Mouse (Mus musculus) hindbrain, embryonic 15.5 days (tissue): Measurements from ENCODE around the gene Slc5a2. TPM values are rescaled to one million over a fixed set of nuclear protein-coding genes. Genes with fewer than 3 reads are reported as not detected.

ENCODE experiments used
- ATAC-seq: fragments of 200-750 bp; cut with Nextera tagmentation; 2 replicates; pipeline ENCODE4 v1.8.0; 2017; ENCODE audit warnings: low read depth, moderate number of reproducible peaks, moderate TSS enrichment; ENCODE audit not compliant: low FRiP score
- H3K27ac ChIP-seq: fragments of 300-500 bp; sonication (generic); replicated peaks from 2 replicates; pipeline ENCODE4 v1.5.1; 2015; ENCODE audit warnings: mild to moderate bottlenecking, inconsistent platforms
- H3K27me3 ChIP-seq: fragments of 300-500 bp; sonication (generic); 2 replicates; pipeline ENCODE4 v1.6.1; 2015; ENCODE audit warnings: control low read depth, inconsistent platforms
- H3K36me3 ChIP-seq: fragments of 300-500 bp; sonication (generic); 2 replicates; pipeline ENCODE4 v1.6.1; 2015; ENCODE audit warnings: control low read depth, inconsistent platforms
- H3K4me1 ChIP-seq: fragments of 300-500 bp; sonication (generic); replicated peaks from 2 replicates; pipeline ENCODE4 v1.6.1; 2015; ENCODE audit warnings: control low read depth, inconsistent platforms
- H3K4me2 ChIP-seq: fragments of 300-500 bp; sonication (generic); 2 replicates; pipeline ENCODE4 v1.6.1; 2015; ENCODE audit warnings: moderate library complexity, mild to moderate bottlenecking, inconsistent platforms
- H3K4me3 ChIP-seq: fragments of 300-500 bp; sonication (generic); 2 replicates; pipeline ENCODE4 v1.5.1; 2015; ENCODE audit warnings: mild to moderate bottlenecking, inconsistent platforms
- H3K9ac ChIP-seq: fragments of 300-500 bp; sonication (generic); 2 replicates; pipeline ENCODE4 v1.6.1; 2015; ENCODE audit warnings: inconsistent platforms
- H3K9me3 ChIP-seq: fragments of 300-500 bp; sonication (generic); 2 replicates; pipeline ENCODE4 v1.6.1; 2016; ENCODE audit warnings: control low read depth, inconsistent platforms
- WGBS: fragments of 180-500 bp; shearing (Covaris S2); methylation state at CpG from one replicate; pipeline ENCODE4 v1.1.7; 2015; 5-methylcytosine and 5-hydroxymethylcytosine counted together
- polyA plus RNA-seq: library from polyadenylated mRNA; unstranded; fragments of >200 nt; fragmentation: Nextera tagmentation; extraction: Ambion mirVana; gene quantifications from 2 replicates; pipeline ENCODE4 v1.2.1, GENCODE M21; 2015

Gene Slc5a2
- polyA plus RNA-seq, 1 experiment from 2014 or later, result not detected

DNA sequence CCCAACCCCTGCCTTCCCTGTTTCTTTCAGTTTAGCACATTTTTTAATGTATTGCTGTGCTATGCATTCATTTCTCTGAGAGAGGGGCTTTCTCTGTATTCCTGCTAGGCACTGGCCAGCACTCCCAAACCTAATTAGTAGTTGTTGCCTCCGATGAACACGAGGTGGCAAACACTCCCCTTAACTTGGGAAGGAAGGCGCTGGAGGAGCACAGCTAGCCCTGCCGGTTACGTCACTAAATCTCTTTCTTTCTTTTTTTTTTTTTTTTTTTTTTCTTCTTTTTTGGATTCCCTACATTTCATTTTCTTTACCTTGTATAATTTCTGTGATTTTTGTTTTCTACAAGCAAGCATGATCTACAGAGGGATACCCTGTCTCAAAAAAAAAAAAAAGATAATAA is 39.5 kb downstream of the Slc5a2 start:
- H3K4me1 ChIP-seq, result 0 out of 2 replicates have a peak, but pooled peaks cover under 1% of the 10 kb centered on the region
- H3K4me2 ChIP-seq, result no peak overlapping the region
- ATAC-seq, result 0 out of 2 replicates have a peak, but pooled peaks have one; percentile 69
- no peak overlapping the region for H3K4me3 ChIP-seq
- H3K27me3 ChIP-seq, result no peaks in the 10 kb centered on the region
- H3K27ac ChIP-seq, result no peak overlapping the region
- H3K9ac ChIP-seq, result no peak overlapping the region
- H3K36me3 ChIP-seq, result no peaks in the 10 kb centered on the region
- 5% methylated on average over 5 of the region's 5 CpGs for WGBS
- no peaks in the 10 kb centered on the region for H3K9me3 ChIP-seq

DNA sequence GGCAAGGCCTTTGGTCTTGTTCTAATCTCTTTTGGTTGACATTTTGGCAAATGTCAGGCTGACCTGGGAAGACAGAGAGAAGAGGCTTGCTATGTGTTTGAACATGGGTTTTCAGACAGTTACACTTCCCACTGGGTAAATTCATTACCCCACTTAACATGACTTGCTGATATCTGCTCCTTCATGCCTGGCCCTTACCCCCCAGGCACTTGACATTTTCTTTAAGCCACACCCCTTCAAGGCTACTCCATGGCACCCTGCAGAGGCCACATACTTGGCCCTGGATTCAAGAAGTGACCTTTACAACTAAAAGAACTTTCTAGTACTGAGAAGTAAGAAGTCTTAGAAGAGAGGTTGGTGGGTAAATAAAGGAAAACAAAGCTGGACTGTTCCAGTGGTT is 42.4 kb downstream of the Slc5a2 start:
- H3K9me3 ChIP-seq, result no peaks in the 10 kb centered on the region
- H3K27me3 ChIP-seq, result no peaks in the 10 kb centered on the region
- H3K4me3 ChIP-seq, result no peak overlapping the region
- 0 out of 2 replicates have a peak, but pooled peaks cover 5% of the 10 kb centered on the region for H3K4me1 ChIP-seq
- H3K9ac ChIP-seq, result no peak overlapping the region
- ATAC-seq, result no peak
- H3K27ac ChIP-seq, result no peak overlapping the region
- no peak overlapping the region for H3K4me2 ChIP-seq
- H3K36me3 ChIP-seq, result no peaks in the 10 kb centered on the region

- Histone ChIP-seq H3K4me2 (no peak overlapping the region), H3K27me3 (no peaks in the 10 kb centered on the region), H3K9ac (no peak overlapping the region), H3K9me3 (no peaks in the 10 kb centered on the region), H3K36me3 (no peaks in the 10 kb centered on the region), H3K4me3 (no peak overlapping the region), H3K4me1 (0 out of 2 replicates have a peak, but pooled peaks cover 5% of the 10 kb centered on the region), H3K27ac (0 out of 2 replicates have a peak overlapping the region, but pooled peaks have one; percentile 26)
- no peak for ATAC-seq
- WGBS, result 60% methylated on average over 3 of the region's 3 CpGs
Observed at GRCm38 (mm10) chr7:128309216-128309615, 43.8 kb downstream of the Slc5a2 start.

DNA sequence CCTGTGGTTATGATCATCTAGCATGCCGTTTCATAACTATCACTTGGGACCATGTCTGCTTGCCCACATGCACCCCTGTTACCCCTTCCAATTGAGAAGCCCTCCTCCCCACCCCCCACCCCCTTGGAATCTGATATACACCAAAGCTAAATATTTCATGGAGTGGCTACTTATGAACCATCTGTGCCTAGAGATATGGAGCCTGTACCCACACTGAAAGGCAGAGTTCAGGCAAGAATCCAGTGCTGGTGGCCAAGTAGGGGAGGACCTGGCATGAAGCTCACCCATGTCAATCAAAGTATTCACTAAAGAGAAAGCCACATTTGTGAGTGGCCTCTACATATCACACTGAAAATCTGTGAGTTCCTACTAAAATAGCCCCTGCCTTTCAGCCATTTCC is 44.3 kb downstream of the Slc5a2 start:
- no peak overlapping the region for H3K9ac ChIP-seq
- WGBS, result 54% methylated on average over 1 of the region's 1 CpGs
- no peak overlapping the region for H3K27ac ChIP-seq
- no peaks in the 10 kb centered on the region for H3K9me3 ChIP-seq
- no peak overlapping the region for H3K4me2 ChIP-seq
- no peaks in the 10 kb centered on the region for H3K36me3 ChIP-seq
- no peaks in the 10 kb centered on the region for H3K27me3 ChIP-seq
- ATAC-seq, result no peak
- no peak overlapping the region for H3K4me3 ChIP-seq
- 0 out of 2 replicates have a peak, but pooled peaks cover 5% of the 10 kb centered on the region for H3K4me1 ChIP-seq

GRCm38 (mm10) chr7:128310229-128310688 is 44.8 kb downstream of the Slc5a2 start:
- 0 out of 2 replicates have a peak, but pooled peaks cover 5% of the 10 kb centered on the region for H3K4me1 ChIP-seq
- no peaks in the 10 kb centered on the region for H3K27me3 ChIP-seq
- 85% methylated on average over 8 of the region's 8 CpGs for WGBS
- no peaks in the 10 kb centered on the region for H3K9me3 ChIP-seq
- H3K4me2 ChIP-seq, result no peak overlapping the region
- H3K9ac ChIP-seq, result no peak overlapping the region
- ATAC-seq, result no peak
- H3K36me3 ChIP-seq, result no peaks in the 10 kb centered on the region
- H3K27ac ChIP-seq, result no peak overlapping the region
- H3K4me3 ChIP-seq, result no peak overlapping the region

GRCm38 (mm10) chr7:128311263-128311662 is 45.8 kb downstream of the Slc5a2 start:
- H3K36me3 ChIP-seq, result no peaks in the 10 kb centered on the region
- H3K4me3 ChIP-seq, result no peak overlapping the region
- H3K9me3 ChIP-seq, result no peaks in the 10 kb centered on the region
- WGBS, result 70% methylated on average over 3 of the region's 3 CpGs
- H3K9ac ChIP-seq, result no peak overlapping the region
- no peaks in the 10 kb centered on the region for H3K27me3 ChIP-seq
- H3K27ac ChIP-seq, result no peak overlapping the region
- no peak for ATAC-seq
- H3K4me1 ChIP-seq, result 0 out of 2 replicates have a peak, but pooled peaks cover 5% of the 10 kb centered on the region
- no peak overlapping the region for H3K4me2 ChIP-seq

- no peaks in the 10 kb centered on the region for H3K36me3 ChIP-seq
- no peak for ATAC-seq
- no peaks in the 10 kb centered on the region for H3K9me3 ChIP-seq
- no peak overlapping the region for H3K27ac ChIP-seq
- no peaks in the 10 kb centered on the region for H3K27me3 ChIP-seq
- H3K4me2 ChIP-seq, result no peak overlapping the region
- H3K4me1 ChIP-seq, result 0 out of 2 replicates have a peak, but pooled peaks cover 5% of the 10 kb centered on the region
- H3K4me3 ChIP-seq, result no peak overlapping the region
- WGBS, result 76% methylated on average over 8 of the region's 8 CpGs
- H3K9ac ChIP-seq, result no peak overlapping the region
Observed at GRCm38 (mm10) chr7:128311811-128312210, 46.4 kb downstream of the Slc5a2 start.

GRCm38 (mm10) chr7:128312375-128313059 is 47.1 kb downstream of the Slc5a2 start:
- H3K27ac ChIP-seq, result no peak overlapping the region
- no peak overlapping the region for H3K4me2 ChIP-seq
- no peak for ATAC-seq
- no peak overlapping the region for H3K9ac ChIP-seq
- H3K4me1 ChIP-seq, result 0 out of 2 replicates have a peak, but pooled peaks cover 5% of the 10 kb centered on the region
- H3K36me3 ChIP-seq, result no peaks in the 10 kb centered on the region
- WGBS, result 76% methylated on average over 13 of the region's 13 CpGs
- no peaks in the 10 kb centered on the region for H3K27me3 ChIP-seq
- no peaks in the 10 kb centered on the region for H3K9me3 ChIP-seq
- H3K4me3 ChIP-seq, result no peak overlapping the region

GRCm38 (mm10) chr7:128313601-128314000 is 48.1 kb downstream of the Slc5a2 start:
- Histone ChIP-seq H3K4me3 (no peak overlapping the region), H3K9ac (no peak overlapping the region), H3K9me3 (no peaks in the 10 kb centered on the region), H3K27ac (no peak overlapping the region), H3K4me1 (0 out of 2 replicates have a peak, but pooled peaks cover 5% of the 10 kb centered on the region), H3K27me3 (no peaks in the 10 kb centered on the region), H3K36me3 (no peaks in the 10 kb centered on the region), H3K4me2 (no peak overlapping the region)
- 91% methylated on average over 2 of the region's 2 CpGs for WGBS
- ATAC-seq, result no peak

DNA sequence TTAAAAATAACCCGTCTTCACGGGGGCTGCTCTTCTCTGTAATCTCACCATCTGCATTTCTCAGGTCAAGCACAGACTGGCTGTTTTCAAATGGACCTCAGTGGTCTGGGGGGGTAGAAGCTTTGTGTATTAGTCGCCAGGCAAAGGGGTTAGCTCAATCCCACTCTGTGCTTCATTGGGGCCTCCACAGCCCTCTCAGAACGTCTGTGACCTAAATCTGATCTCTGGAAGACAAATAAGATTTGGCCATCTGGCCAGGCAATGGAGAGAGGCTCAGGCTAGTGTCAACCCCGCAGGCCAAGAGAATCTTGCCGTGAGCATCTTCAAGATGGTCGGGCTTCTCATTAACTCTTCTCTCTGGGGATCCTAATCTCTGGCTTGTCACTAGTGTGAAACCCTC is 49.0 kb downstream of the Slc5a2 start:
- Histone ChIP-seq H3K27me3 (no peaks in the 10 kb centered on the region), H3K4me1 (0 out of 2 replicates have a peak, but pooled peaks cover 5% of the 10 kb centered on the region), H3K27ac (no peak overlapping the region), H3K4me3 (no peak overlapping the region), H3K36me3 (no peaks in the 10 kb centered on the region), H3K9me3 (no peaks in the 10 kb centered on the region), H3K4me2 (no peak overlapping the region), H3K9ac (no peak overlapping the region)
- 76% methylated on average over 7 of the region's 7 CpGs for WGBS
- no peak for ATAC-seq

DNA sequence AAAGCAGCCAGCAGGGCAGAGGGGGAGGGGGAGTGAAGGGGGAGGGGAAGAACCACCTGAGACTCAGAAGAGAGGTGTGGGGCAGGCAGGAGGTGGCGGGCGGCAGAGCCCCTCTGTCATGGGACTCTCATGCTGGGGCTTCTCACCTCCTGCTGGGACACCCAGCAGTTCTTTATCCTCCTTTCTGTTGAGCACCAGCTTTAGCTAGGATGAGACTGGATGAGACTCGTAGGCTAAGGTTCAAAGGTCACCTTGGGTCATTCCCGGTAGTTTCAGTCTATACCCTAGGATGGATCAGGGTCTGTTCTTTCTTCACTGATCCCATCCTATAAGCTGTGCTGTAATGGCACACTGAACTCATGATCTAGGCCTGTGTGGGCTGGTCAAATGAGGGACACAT is 51.6 kb downstream of the Slc5a2 start:
- WGBS, result 55% methylated on average over 4 of the region's 4 CpGs

DNA sequence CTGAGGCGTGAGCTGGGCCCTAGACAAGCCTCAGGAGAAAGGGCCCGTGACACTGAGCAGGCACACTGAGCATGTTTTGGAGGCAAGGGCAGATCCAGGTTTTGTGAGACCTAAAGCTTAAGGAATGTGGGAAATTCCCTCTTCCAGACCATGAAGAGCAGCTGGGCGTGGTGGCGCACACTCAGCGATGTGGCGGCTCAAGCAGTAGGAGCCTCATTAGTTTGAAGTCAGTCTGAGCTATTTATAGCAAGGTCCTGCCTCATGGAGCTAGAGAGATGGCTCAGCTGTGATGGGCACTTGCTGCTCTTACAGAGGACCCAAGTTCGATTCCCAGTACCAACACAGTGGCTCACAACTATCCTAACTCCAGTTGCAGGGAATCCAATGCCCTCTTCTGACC is 53.7 kb downstream of the Slc5a2 start:
- Histone ChIP-seq H3K9me3 (no peaks in the 10 kb centered on the region), H3K27me3 (no peaks in the 10 kb centered on the region), H3K4me2 (no peak overlapping the region), H3K9ac (no peak overlapping the region), H3K36me3 (no peaks in the 10 kb centered on the region), H3K27ac (no peak overlapping the region), H3K4me3 (no peak overlapping the region), H3K4me1 (no peaks in the 10 kb centered on the region)
- ATAC-seq, result no peak
- WGBS, result 90% methylated on average over 7 of the region's 7 CpGs

More for the DNA sequence above, 51.6 kb downstream of the Slc5a2 start:
- ATAC-seq, result no peak
- Histone ChIP-seq H3K36me3 (no peaks in the 10 kb centered on the region), H3K4me1 (no peaks in the 10 kb centered on the region), H3K4me2 (no peak overlapping the region), H3K27ac (no peak overlapping the region), H3K27me3 (no peaks in the 10 kb centered on the region), H3K9me3 (no peaks in the 10 kb centered on the region), H3K9ac (no peak overlapping the region), H3K4me3 (no peak overlapping the region)
